Mouse (Mus musculus) heart, embryonic 15.5 days (tissue): Measurements from ENCODE around the gene Mthfd1l. TPM values are rescaled to one million over a fixed set of nuclear protein-coding genes. Genes with fewer than 3 reads are reported as not detected.

Experiments
- ATAC-seq: fragments of 200-750 bp; cut with Nextera tagmentation; replicated peaks from 2 replicates; pipeline ENCODE4 v1.8.0; 2017; ENCODE audit warnings: low read depth, moderate TSS enrichment; ENCODE audit not compliant: insufficient number of reproducible peaks, insufficient read depth, low FRiP score
- H3K27ac ChIP-seq: fragments of 300-500 bp; sonication (generic); 2 replicates; pipeline ENCODE4 v1.5.1; 2015; ENCODE audit warnings: mild to moderate bottlenecking, inconsistent platforms
- H3K27me3 ChIP-seq: fragments of 300-500 bp; sonication (generic); 2 replicates; pipeline ENCODE4 v1.6.1; 2015; ENCODE audit warnings: inconsistent platforms
- H3K36me3 ChIP-seq: fragments of 300-500 bp; sonication (generic); 2 replicates; pipeline ENCODE4 v1.6.1; 2015; ENCODE audit warnings: mild to moderate bottlenecking, inconsistent platforms
- H3K4me1 ChIP-seq: fragments of 300-500 bp; sonication (generic); replicated peaks from 2 replicates; pipeline ENCODE4 v1.6.1; 2015; ENCODE audit warnings: inconsistent platforms
- H3K4me2 ChIP-seq: fragments of 300-500 bp; sonication (generic); 2 replicates; pipeline ENCODE4 v1.6.1; 2015; ENCODE audit warnings: inconsistent platforms, mild to moderate bottlenecking, moderate library complexity
- H3K4me3 ChIP-seq: fragments of 300-500 bp; sonication (generic); 2 replicates; pipeline ENCODE4 v1.5.1; 2015; ENCODE audit warnings: mild to moderate bottlenecking, inconsistent platforms
- H3K9ac ChIP-seq: fragments of 300-500 bp; sonication (generic); 2 replicates; pipeline ENCODE4 v1.6.1; 2015; ENCODE audit warnings: mild to moderate bottlenecking, inconsistent platforms
- H3K9me3 ChIP-seq: fragments of 300-500 bp; sonication (generic); replicated peaks from 2 replicates; pipeline ENCODE4 v1.6.1; 2016; ENCODE audit warnings: inconsistent platforms
- WGBS: fragments of 180-500 bp; shearing (Covaris S2); methylation state at CpG from one replicate; pipeline ENCODE4 v1.1.7; 2015; ENCODE audit warnings: mixed read lengths; 5-methylcytosine and 5-hydroxymethylcytosine counted together
- polyA plus RNA-seq: library from polyadenylated mRNA; unstranded; fragments of >200 nt; fragmentation: Nextera tagmentation; extraction: Ambion mirVana; gene quantifications from 2 replicates; pipeline ENCODE4 v1.2.1, GENCODE M21; 2015

Gene Mthfd1l
- polyA plus RNA-seq, 1 experiment from 2014 or later: 7.5 TPM

- Histone ChIP-seq H3K9me3 (no peaks in the 10 kb centered on the region), H3K4me1 (no peaks in the 10 kb centered on the region), H3K36me3 (no peaks in the 10 kb centered on the region), H3K27ac (peak overlapping the region; percentile 46), H3K4me2 (no peak overlapping the region), H3K4me3 (no peak overlapping the region), H3K9ac (no peak overlapping the region), H3K27me3 (no peaks in the 10 kb centered on the region)
- 46% methylated on average over 4 of the region's 4 CpGs for WGBS
- no peak for ATAC-seq
These were observed 73.6 kb downstream of the Mthfd1l start for GRCm38 (mm10) chr10:4046496-4046895.

GRCm38 (mm10) chr10:4047666-4048065 is 74.7 kb downstream of the Mthfd1l start:
- H3K4me1 ChIP-seq: no peaks in the 10 kb centered on the region
- WGBS: 65% methylated on average over 6 of the region's 6 CpGs
- no peaks in the 10 kb centered on the region for H3K27me3 ChIP-seq
- no peak overlapping the region for H3K9ac ChIP-seq
- peak overlapping the region; percentile 46 for H3K27ac ChIP-seq
- H3K4me2 ChIP-seq: no peak overlapping the region
- ATAC-seq: no peak
- H3K9me3 ChIP-seq: no peaks in the 10 kb centered on the region
- H3K36me3 ChIP-seq: no peaks in the 10 kb centered on the region
- no peak overlapping the region for H3K4me3 ChIP-seq

- no peaks in the 10 kb centered on the region for H3K9me3 ChIP-seq
- no peak for ATAC-seq
These were observed 77.3 kb downstream of the Mthfd1l start for GRCm38 (mm10) chr10:4050236-4050635.

GRCm38 (mm10) chr10:4052711-4053110 is 79.8 kb downstream of the Mthfd1l start:
- no peaks in the 10 kb centered on the region for H3K36me3 ChIP-seq
- no peak overlapping the region for H3K4me2 ChIP-seq
- no peak overlapping the region for H3K9ac ChIP-seq
- H3K9me3 ChIP-seq: no peaks in the 10 kb centered on the region
- no peak overlapping the region for H3K4me3 ChIP-seq
- H3K4me1 ChIP-seq: peaks cover 1% of the 10 kb centered on the region
- ATAC-seq: no peak
- no peak overlapping the region for H3K27ac ChIP-seq
- WGBS: 85% methylated on average over 4 of the region's 4 CpGs
- H3K27me3 ChIP-seq: no peaks in the 10 kb centered on the region

More at GRCm38 (mm10) chr10:4050236-4050635, 77.3 kb downstream of the Mthfd1l start:
- no peaks in the 10 kb centered on the region for H3K27me3 ChIP-seq
- no peak overlapping the region for H3K4me3 ChIP-seq
- H3K4me1 ChIP-seq: no peaks in the 10 kb centered on the region
- no peak overlapping the region for H3K4me2 ChIP-seq
- no peak overlapping the region for H3K9ac ChIP-seq
- 90% methylated on average over 4 of the region's 4 CpGs for WGBS
- H3K36me3 ChIP-seq: no peaks in the 10 kb centered on the region
- H3K27ac ChIP-seq: no peak overlapping the region

- Histone ChIP-seq H3K27ac (no peak overlapping the region), H3K4me1 (peaks cover 9% of the 10 kb centered on the region), H3K9me3 (no peaks in the 10 kb centered on the region), H3K36me3 (no peaks in the 10 kb centered on the region), H3K4me2 (no peak overlapping the region), H3K4me3 (no peak overlapping the region), H3K27me3 (no peaks in the 10 kb centered on the region), H3K9ac (no peak overlapping the region)
- 74% methylated on average over 19 of the region's 19 CpGs for whole genome bisulfite sequencing
- no peak for ATAC-seq
These were observed 80.6 kb downstream of the Mthfd1l start for GRCm38 (mm10) chr10:4053278-4054061.

GRCm38 (mm10) chr10:4054589-4054988 is 81.7 kb downstream of the Mthfd1l start:
- Histone ChIP-seq H3K4me3 (no peak overlapping the region), H3K4me1 (peaks cover 12% of the 10 kb centered on the region), H3K36me3 (no peaks in the 10 kb centered on the region), H3K9ac (no peak overlapping the region), H3K4me2 (no peak overlapping the region), H3K9me3 (no peaks in the 10 kb centered on the region), H3K27me3 (no peaks in the 10 kb centered on the region), H3K27ac (no peak overlapping the region)
- no peak for ATAC-seq
- 87% methylated on average over 1 of the region's 1 CpGs for WGBS

GRCm38 (mm10) chr10:4057397-4057796 is 84.5 kb downstream of the Mthfd1l start:
- WGBS: 86% methylated on average over 3 of the region's 3 CpGs
- no peaks in the 10 kb centered on the region for H3K27me3 ChIP-seq
- no peak overlapping the region for H3K9ac ChIP-seq
- peaks cover 12% of the 10 kb centered on the region for H3K4me1 ChIP-seq
- ATAC-seq: no peak
- H3K36me3 ChIP-seq: no peaks in the 10 kb centered on the region
- no peak overlapping the region for H3K4me2 ChIP-seq
- no peak overlapping the region for H3K4me3 ChIP-seq
- H3K27ac ChIP-seq: no peak overlapping the region
- no peaks in the 10 kb centered on the region for H3K9me3 ChIP-seq

- ATAC-seq: no peak; the same call in 1 of the 2 replicates
- H3K9ac ChIP-seq: no peak overlapping the region
- no peak overlapping the region for H3K4me3 ChIP-seq
- no peaks in the 10 kb centered on the region for H3K9me3 ChIP-seq
- 38% methylated on average over 5 of the region's 5 CpGs for WGBS
- H3K4me2 ChIP-seq: no peak overlapping the region
- peaks cover 12% of the 10 kb centered on the region for H3K4me1 ChIP-seq
- H3K27ac ChIP-seq: no peak overlapping the region
- H3K36me3 ChIP-seq: no peaks in the 10 kb centered on the region
- H3K27me3 ChIP-seq: no peaks in the 10 kb centered on the region
These were observed 84.9 kb downstream of the Mthfd1l start for GRCm38 (mm10) chr10:4057832-4058231.

- no peaks in the 10 kb centered on the region for H3K9me3 ChIP-seq
- H3K27ac ChIP-seq: peak overlapping the region; percentile 15
- H3K9ac ChIP-seq: no peak overlapping the region
- H3K4me1 ChIP-seq: peaks cover 12% of the 10 kb centered on the region
- H3K4me2 ChIP-seq: no peak overlapping the region
- WGBS: 72% methylated on average over 11 of the region's 11 CpGs
- ATAC-seq: no peak
- no peaks in the 10 kb centered on the region for H3K36me3 ChIP-seq
- no peak overlapping the region for H3K4me3 ChIP-seq
- H3K27me3 ChIP-seq: no peaks in the 10 kb centered on the region
These were observed 88.4 kb downstream of the Mthfd1l start for GRCm38 (mm10) chr10:4061071-4061987.

- no peak overlapping the region for H3K4me2 ChIP-seq
- no peak overlapping the region for H3K4me3 ChIP-seq
- no peaks in the 10 kb centered on the region for H3K27me3 ChIP-seq
- no peaks in the 10 kb centered on the region for H3K9me3 ChIP-seq
- H3K36me3 ChIP-seq: no peaks in the 10 kb centered on the region
- 80% methylated on average over 4 of the region's 4 CpGs for WGBS
- H3K9ac ChIP-seq: no peak overlapping the region
- no peak overlapping the region for H3K27ac ChIP-seq
- ATAC-seq: no peak
- peaks cover 3% of the 10 kb centered on the region for H3K4me1 ChIP-seq
These were observed 90.6 kb downstream of the Mthfd1l start for GRCm38 (mm10) chr10:4063537-4063936.

GRCm38 (mm10) chr10:4065295-4066084 is 92.6 kb downstream of the Mthfd1l start:
- WGBS: 69% methylated on average over 15 of the region's 15 CpGs
- no peaks in the 10 kb centered on the region for H3K9me3 ChIP-seq

More at GRCm38 (mm10) chr10:4065295-4066084, 92.6 kb downstream of the Mthfd1l start:
- ATAC-seq: no peak
- no peaks in the 10 kb centered on the region for H3K27me3 ChIP-seq
- H3K36me3 ChIP-seq: no peaks in the 10 kb centered on the region
- no peak overlapping the region for H3K9ac ChIP-seq
- no peaks in the 10 kb centered on the region for H3K4me1 ChIP-seq
- no peak overlapping the region for H3K4me2 ChIP-seq
- no peak overlapping the region for H3K4me3 ChIP-seq
- H3K27ac ChIP-seq: no peak overlapping the region
